Mouse (Mus musculus): ENCODE data around the gene Folr1.

The Folr1 gene

GRCm38 (mm10) chr7:101833352-101833751, 37.2 kb downstream of the Folr1 start:
- no peak for DNase-seq (ENCODE audit: low spot score in 2 of 2)

- DNase-seq (ENCODE audit: low spot score in 2 of 2), result no peak
These were observed 38.2 kb downstream of the Folr1 start for GRCm38 (mm10) chr7:101832372-101832771.

- DNase-seq (ENCODE audit: low spot score in 2 of 2), result no peak
These were observed 39.2 kb downstream of the Folr1 start for GRCm38 (mm10) chr7:101831437-101831836.

DNA sequence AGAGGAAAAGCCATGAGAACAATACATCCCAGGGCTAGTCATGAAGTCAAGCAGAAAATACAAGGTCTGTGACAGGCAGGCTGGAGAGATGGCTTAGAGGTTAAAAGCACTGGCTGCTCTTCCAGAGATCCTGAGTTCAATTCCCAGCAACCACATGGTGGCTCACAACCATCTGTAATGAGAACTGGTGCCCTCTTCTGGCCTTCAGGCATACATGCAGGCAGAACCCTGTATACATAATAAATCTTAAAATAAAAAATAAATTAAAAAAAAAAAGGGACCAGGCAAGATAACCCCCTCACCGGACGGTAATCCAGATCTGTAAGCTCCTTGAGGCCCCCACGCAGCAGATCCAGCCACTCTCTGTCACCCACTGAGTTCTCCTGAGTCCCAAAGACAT, 40.2 kb downstream of the Folr1 start:
- no peak for DNase-seq (ENCODE audit: low spot score in 2 of 2)

- no peak for DNase-seq (ENCODE audit: low spot score in 2 of 2)
These were observed 46.6 kb downstream of the Folr1 start for GRCm38 (mm10) chr7:101823758-101824630.

- no peak for DNase-seq (ENCODE audit: low spot score in 2 of 2)
These were observed 47.5 kb downstream of the Folr1 start for GRCm38 (mm10) chr7:101822836-101823757.

DNA sequence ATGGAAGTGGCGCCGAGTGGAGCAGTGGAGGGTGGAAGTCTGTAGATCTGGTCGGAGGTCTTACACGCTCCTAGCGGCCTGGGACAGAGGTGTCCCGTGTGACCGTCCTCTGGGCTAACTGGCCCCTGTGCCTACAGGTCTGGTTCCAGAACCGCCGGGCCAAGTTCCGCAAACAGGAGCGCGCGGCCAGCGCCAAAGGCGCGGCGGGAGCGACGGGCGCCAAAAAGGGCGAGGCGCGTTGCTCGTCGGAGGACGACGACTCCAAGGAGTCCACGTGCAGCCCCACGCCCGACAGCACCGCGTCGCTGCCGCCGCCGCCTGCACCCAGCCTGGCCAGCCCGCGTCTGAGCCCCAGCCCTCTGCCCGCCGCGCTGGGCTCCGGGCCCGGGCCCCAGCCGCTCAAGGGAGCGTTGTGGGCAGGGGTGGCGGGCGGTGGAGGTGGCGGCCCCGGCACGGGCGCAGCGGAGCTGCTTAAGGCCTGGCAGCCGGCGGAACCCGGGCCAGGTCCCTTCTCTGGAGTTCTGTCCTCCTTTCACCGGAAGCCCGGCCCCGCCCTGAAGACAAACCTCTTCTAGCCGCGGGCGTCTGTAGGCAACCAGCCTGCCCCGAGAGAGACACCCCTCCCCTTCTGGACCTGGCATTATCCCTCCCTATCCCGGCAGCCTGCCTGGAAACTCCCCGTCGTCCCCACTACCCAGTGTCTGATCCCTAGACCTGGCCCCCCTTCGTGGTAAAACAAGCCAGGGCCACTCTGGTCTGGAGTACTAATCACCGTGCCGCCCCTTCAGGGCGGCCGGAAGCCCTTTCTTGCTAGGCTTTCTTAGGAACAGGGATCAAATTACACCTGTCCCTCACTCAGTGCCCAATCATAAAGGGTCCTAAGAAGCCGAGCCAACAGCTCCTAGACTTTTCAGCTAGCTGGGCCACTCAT, 48.8 kb downstream of the Folr1 start:
- no peak for DNase-seq (ENCODE audit: low spot score in 2 of 2)

DNA sequence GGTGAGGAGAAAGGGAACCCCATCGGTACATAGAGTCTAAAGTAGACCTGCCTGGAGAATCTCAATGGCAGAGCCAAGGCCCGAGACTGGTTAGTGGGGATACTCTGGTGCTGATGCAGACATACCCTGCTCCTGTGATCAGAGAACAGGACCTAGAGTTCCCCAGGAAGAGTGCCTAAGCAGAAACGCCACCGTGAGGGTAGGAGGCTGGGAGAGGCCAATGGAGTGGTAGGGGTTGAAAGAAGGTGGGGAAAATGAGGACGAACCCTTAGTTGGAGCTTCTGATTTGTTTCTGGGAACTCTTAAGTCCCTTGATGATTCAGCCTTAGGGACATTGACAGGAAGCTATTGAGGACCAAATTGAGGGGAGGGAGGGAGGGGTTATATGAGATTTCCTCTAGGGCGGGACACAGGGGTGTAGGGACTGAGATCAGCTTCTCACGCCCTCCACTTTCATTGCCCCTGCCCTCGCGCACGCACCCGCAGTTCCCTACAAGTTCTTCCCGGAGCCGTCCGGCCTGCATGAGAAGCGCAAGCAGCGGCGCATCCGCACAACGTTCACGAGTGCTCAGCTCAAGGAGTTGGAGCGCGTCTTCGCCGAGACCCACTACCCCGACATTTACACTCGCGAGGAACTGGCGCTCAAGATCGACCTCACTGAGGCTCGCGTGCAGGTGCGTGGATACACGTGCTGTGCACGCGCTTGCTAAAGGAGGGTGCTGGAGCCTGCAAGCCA, 50.1 kb downstream of the Folr1 start:
- DNase-seq (ENCODE audit: low spot score in 2 of 2), result no peak

DNA sequence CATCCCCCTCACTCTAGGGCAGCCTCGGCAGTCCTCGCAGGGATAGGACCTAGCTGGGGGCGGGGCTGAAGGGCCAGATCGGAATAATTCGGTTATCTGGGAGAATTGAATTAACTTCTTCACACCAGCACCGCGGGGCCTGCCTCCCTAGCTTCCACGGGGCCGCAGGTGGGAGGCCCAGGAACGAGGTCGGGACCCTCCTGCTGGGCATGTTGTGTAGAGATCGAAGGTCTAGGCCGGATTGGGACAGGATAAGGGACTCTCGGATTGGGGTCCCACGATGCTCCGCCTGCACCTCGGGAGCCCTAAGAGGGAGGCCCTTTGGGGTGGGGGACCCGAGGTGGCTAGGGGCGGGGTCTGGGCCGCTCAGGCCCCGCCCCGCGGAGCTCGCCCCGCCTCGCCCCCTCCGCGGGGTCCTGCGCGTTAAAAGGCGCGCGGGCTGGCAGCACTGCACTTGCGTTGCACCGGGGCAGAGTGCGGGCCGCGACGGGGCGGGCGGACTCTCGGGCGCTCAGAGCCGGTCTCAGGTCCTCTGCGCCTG, 52.7 kb downstream of the Folr1 start, which contains the start of gene Phox2a:
Gene Phox2a (plus strand): TSS at position 453 of the 541 bp plus-strand sequence.
- DNase-seq (ENCODE audit: low spot score in 2 of 2), result no peak

Data from spleen, postnatal 14 days (tissue).